ENCODE assay signal across 8 mouse cellular contexts in the genomic region with DNA sequence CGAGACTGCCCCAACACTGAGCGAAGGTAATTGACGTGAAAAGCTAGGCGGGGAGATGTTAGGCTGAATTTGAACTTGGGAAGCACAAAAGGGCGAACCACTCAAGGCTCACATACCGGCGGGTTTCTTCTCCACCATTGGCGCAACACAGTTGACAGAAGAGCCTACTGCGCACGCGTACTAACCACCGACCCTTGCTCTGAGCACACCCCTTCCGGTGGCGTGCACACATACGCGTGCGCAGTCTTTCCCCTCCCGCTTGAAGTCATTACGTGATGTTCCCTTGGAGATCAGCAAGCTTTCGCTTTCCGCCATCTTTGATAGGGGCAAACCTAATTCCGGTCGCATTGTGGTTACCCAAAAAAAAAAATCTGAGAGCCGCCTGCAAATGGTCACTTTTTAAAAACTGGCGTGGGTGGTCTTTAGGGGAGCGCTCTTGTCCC. TPM values are rescaled to one million over a fixed set of nuclear protein-coding genes. Genes with fewer than 3 reads are reported as not detected.
DNase-seq lines count a peak whose midpoint lies in the region; ATAC-seq lines count a peak whose summit lies in the region.

Plod3 (plus strand) TSS at position 325 of the 443 bp plus-strand sequence.

- peaks cover 21% of the 10 kb centered on the region for H3K79me2 ChIP-seq in macrophage (ENCODE audit: inconsistent target)

- H3K4me2 ChIP-seq in hindbrain, embryonic 16.5 days (ENCODE audit: low read length), result peak within 1 kb of the TSS; percentile 62

- H3K27ac ChIP-seq in hindbrain, embryonic 16.5 days (ENCODE audit: low read depth, low read length), result peak within 1 kb of the TSS; percentile 86
- peak within 1 kb of the TSS; percentile 69 for H3K27ac ChIP-seq in macrophage

- under 1% methylated on average over 26 of the region's 26 CpGs for WGBS in hindbrain, embryonic 16.5 days
- WGBS in macrophage (ENCODE audit: missing documents), result 1% methylated on average over 26 of the region's 26 CpGs

- DNase-seq in WW6 (ENCODE audit: low read depth, low spot score), result peak; percentile 97
- peak; percentile 85 to 92 for DNase-seq in cerebellum, postnatal 4 days (ENCODE audit: low spot score in 2 of 2)
- peak; percentile 97 for DNase-seq in gastrocnemius, adult 18-20 months (ENCODE audit: low spot score)
- peak; percentile 95 to 97 for DNase-seq in left cerebral cortex, adult 18-20 months (ENCODE audit: low spot score in 2 of 2)
- peak; percentile 98 for DNase-seq in right cerebral cortex, adult 18-20 months
- peak; percentile 93 for DNase-seq in urinary bladder, postnatal 25 days (ENCODE audit: low spot score)

- H3K4me1 ChIP-seq in hindbrain, embryonic 16.5 days (ENCODE audit: control insufficient read depth, insufficient read depth, low read depth, low read length), result peaks cover 15% of the 10 kb centered on the region

- peak; percentile 91 for ATAC-seq in hindbrain, embryonic 16.5 days

- H3K36me3 ChIP-seq in hindbrain, embryonic 16.5 days (ENCODE audit: control insufficient read depth, insufficient read depth, low read length), result peaks cover 30% of the 10 kb centered on the region
- peaks cover 48% of the 10 kb centered on the region for H3K36me3 ChIP-seq in macrophage (ENCODE audit: inconsistent target)

- H3K9ac ChIP-seq in hindbrain, embryonic 16.5 days (ENCODE audit: low read depth, low read length), result peak within 1 kb of the TSS; percentile 79

- no peaks in the 10 kb centered on the region for H3K9me3 ChIP-seq in hindbrain, embryonic 16.5 days (ENCODE audit: control insufficient read depth, low read length)

- H3K4me3 ChIP-seq in hindbrain, embryonic 16.5 days (ENCODE audit: low read length), result peak within 1 kb of the TSS; percentile 59
- H3K4me3 ChIP-seq in macrophage (ENCODE audit: inconsistent target), result peak within 1 kb of the TSS; percentile 64

- no peaks in the 10 kb centered on the region for H3K27me3 ChIP-seq in hindbrain, embryonic 16.5 days (replicated peaks; ENCODE audit: control insufficient read depth, insufficient read depth, low read length)

RNA-seq across cellular contexts. Expression of gene Plod3, which starts in this region (rescaled TPM):
- total RNA-seq in gastrocnemius, adult 18-20 months (2021), result 10 to 100 TPM; 16.8 to 19.7 TPM
- 36.3 and 39.7 TPM in 2 replicates for polyA plus RNA-seq in hindbrain, embryonic 16.5 days (2015; fragmentation: Nextera tagmentation; extraction: Ambion mirVana)
- total RNA-seq in left cerebral cortex, adult 18-20 months (2021), result 10 to 100 TPM; 32.2 to 32.8 TPM
- total RNA-seq in macrophage (2018; cell fraction: chromatin; rRNA removed), result 100 to 1,000 TPM in 1 of 26 experiments, 10 to 100 TPM in 24, 1 to 10 TPM in 1; 9.8 to 313 (median 46.6) TPM
- total RNA-seq in macrophage (2018; cell fraction: cytosol; rRNA removed), result 100 to 1,000 TPM in 10 of 26 experiments, 10 to 100 TPM in 16; 58.5 to 132 (median 91.2) TPM
- 100 to 1,000 TPM in 21 of 26 experiments, 10 to 100 TPM in 5; 87.2 to 252 (median 145) TPM for total RNA-seq in macrophage (2018; cell fraction: nucleus; rRNA removed)
- polyA plus RNA-seq in macrophage (2018), result 93.2 to 105 TPM (median 102 TPM) in 3 replicates

Comparison
In these comparisons a context has a peak if more than half of its experiments do, and no peak if none do; other contexts are left out.
1. Peak in every context shown above with its lines: DNase-seq, ATAC-seq, H3K4me3 ChIP-seq and H3K27ac ChIP-seq.